Mouse (Mus musculus): ENCODE results near the gene Gm8947. TPM values are rescaled to one million over a fixed set of nuclear protein-coding genes. Genes with fewer than 3 reads are reported as not detected.

Gene Gm8947
- total and polyA plus RNA-seq, 3 experiments: 0.08 to 0.36 TPM; not detected in 1

- H3K79me2 ChIP-seq (replicated peaks; ENCODE audit: control insufficient read depth, extremely low read depth, insufficient read depth, poor library complexity, severe bottlenecking): no peaks in the 10 kb centered on the region
- H3K27me3 ChIP-seq (replicated peaks): no peaks in the 10 kb centered on the region
- dilution Hi-C loops (cut with MboI; ENCODE audit: extremely low pct_ligation_motif_present, extremely low pct_unique_long_range_greater_than_20kb, low sequenced_read_pairs) (no loop called here), in situ Hi-C loops (cut with MboI; ENCODE audit: low pct_ligation_motif_present, low pct_unique_long_range_greater_than_20kb, low sequenced_read_pairs) (no loop called here)
- H3K36me3 ChIP-seq (replicated peaks in 1 of 2; ENCODE audit: control insufficient read depth in 1 of 2, insufficient read depth in 1 of 2, low read length in 1 of 2): no peaks in the 10 kb centered on the region
- H3K4me2 ChIP-seq (ENCODE audit: insufficient read depth, low read depth, poor library complexity, severe bottlenecking): no peak overlapping the region
- H3K9me3 ChIP-seq (replicated peaks; ENCODE audit: low read length): no peaks in the 10 kb centered on the region
- TF ChIP-seq RAD21 (IDR thresholded peaks at IDR 0.05; ENCODE audit: low read depth, low read length): no peak
- no peak for TF ChIP-seq JUN (IDR thresholded peaks at IDR 0.05; ENCODE audit: insufficient read depth, low read depth, low read length)
- TF ChIP-seq ZKSCAN1 (IDR thresholded peaks at IDR 0.05; ENCODE audit: borderline replicate concordance, low read depth, low read length): no peak
- no peak for TF ChIP-seq MEF2A (IDR thresholded peaks at IDR 0.05; ENCODE audit: borderline replicate concordance, low read depth, low read length)
- TF ChIP-seq POLR2A (IDR thresholded peaks at IDR 0.05; ENCODE audit: low read depth, low read length): no peak
- no peak for TF ChIP-seq POLR2AphosphoS2 (IDR thresholded peaks at IDR 0.05; ENCODE audit: low read depth, low read length)
- TF ChIP-seq USF2 (conservative IDR thresholded peaks at IDR 0.05; ENCODE audit: low read depth, low read length): no peak
- no peak for TF ChIP-seq ZNF384 (IDR thresholded peaks at IDR 0.05; ENCODE audit: low read depth, low read length)
- TF ChIP-seq RCOR1 (conservative IDR thresholded peaks at IDR 0.05; ENCODE audit: low read depth, low read length): no peak
- TF ChIP-seq GABPA (IDR thresholded peaks at IDR 0.05; ENCODE audit: insufficient replicate concordance, low read depth, low read length): no peak
- no peak for TF ChIP-seq NELFE (IDR thresholded peaks at IDR 0.05; ENCODE audit: low read depth, low read length)
- no peak for TF ChIP-seq MAFK (IDR thresholded peaks at IDR 0.05; ENCODE audit: insufficient replicate concordance, low read length)
- no peak for TF ChIP-seq USF1 (IDR thresholded peaks at IDR 0.05; ENCODE audit: low read depth, low read length)
- TF ChIP-seq MAX (IDR thresholded peaks at IDR 0.05; ENCODE audit: low read length): no peak
- DNase-seq (ENCODE audit: extremely low read depth): no peak
- H3K4me1 ChIP-seq (ENCODE audit: control insufficient read depth in 1 of 2, insufficient read depth in 2 of 2): peaks cover 2 to 22% of the 10 kb centered on the region in 2 experiments; a peak in 2 of 4 replicates
- no peak overlapping the region for H3K4me3 ChIP-seq (replicated peaks in 1 of 3; ENCODE audit: low read depth in 2 of 3, low read length in 2 of 3, poor library complexity in 1 of 3)
- no peak overlapping the region for H3K9ac ChIP-seq (ENCODE audit: insufficient read depth, low read depth)
- H3K27ac ChIP-seq (ENCODE audit: insufficient read depth, low read depth): no peak overlapping the region
These were observed 22.7 kb downstream of the Gm8947 start for GRCm38 (mm10) chr1:151214862-151215261.

- H3K9ac ChIP-seq (ENCODE audit: insufficient read depth, low read depth): no peak overlapping the region
- DNase-seq (ENCODE audit: extremely low read depth): no peak
- no peak overlapping the region for H3K4me2 ChIP-seq (ENCODE audit: insufficient read depth, low read depth, poor library complexity, severe bottlenecking)
- H3K27me3 ChIP-seq (replicated peaks): no peaks in the 10 kb centered on the region
- no peaks in the 10 kb centered on the region for H3K9me3 ChIP-seq (replicated peaks; ENCODE audit: low read length)
- H3K27ac ChIP-seq (ENCODE audit: insufficient read depth, low read depth): no peak overlapping the region
- no peak overlapping the region for H3K4me3 ChIP-seq (replicated peaks in 1 of 3; ENCODE audit: low read depth in 2 of 3, low read length in 2 of 3, poor library complexity in 1 of 3)
- H3K36me3 ChIP-seq (replicated peaks in 1 of 2; ENCODE audit: control insufficient read depth in 1 of 2, insufficient read depth in 1 of 2, low read length in 1 of 2): no peaks in the 10 kb centered on the region
- dilution Hi-C loops (cut with MboI; ENCODE audit: extremely low pct_ligation_motif_present, extremely low pct_unique_long_range_greater_than_20kb, low sequenced_read_pairs): no loop called here
- no peak for TF ChIP-seq SIN3A (IDR thresholded peaks at IDR 0.05; ENCODE audit: low read length)
- TF ChIP-seq MEF2A (IDR thresholded peaks at IDR 0.05; ENCODE audit: borderline replicate concordance, low read depth, low read length): no peak
- no peaks in the 10 kb centered on the region for H3K79me2 ChIP-seq (replicated peaks; ENCODE audit: control insufficient read depth, extremely low read depth, insufficient read depth, poor library complexity, severe bottlenecking)
- in situ Hi-C loops (cut with MboI; ENCODE audit: low pct_ligation_motif_present, low pct_unique_long_range_greater_than_20kb, low sequenced_read_pairs): no loop called here
- H3K4me1 ChIP-seq (ENCODE audit: control insufficient read depth in 1 of 2, insufficient read depth in 2 of 2): peaks cover 2 to 22% of the 10 kb centered on the region in 2 experiments; a peak in 2 of 4 replicates
These were observed 23.8 kb downstream of the Gm8947 start for GRCm38 (mm10) chr1:151215985-151216384.
